Mouse (Mus musculus): ENCODE results near the gene Cltc. TPM values are rescaled to one million over a fixed set of nuclear protein-coding genes. Genes with fewer than 3 reads are reported as not detected.

Cltc gene
- total RNA-seq, 2 experiments from 2014 or later = 129 to 155 TPM

DNA sequence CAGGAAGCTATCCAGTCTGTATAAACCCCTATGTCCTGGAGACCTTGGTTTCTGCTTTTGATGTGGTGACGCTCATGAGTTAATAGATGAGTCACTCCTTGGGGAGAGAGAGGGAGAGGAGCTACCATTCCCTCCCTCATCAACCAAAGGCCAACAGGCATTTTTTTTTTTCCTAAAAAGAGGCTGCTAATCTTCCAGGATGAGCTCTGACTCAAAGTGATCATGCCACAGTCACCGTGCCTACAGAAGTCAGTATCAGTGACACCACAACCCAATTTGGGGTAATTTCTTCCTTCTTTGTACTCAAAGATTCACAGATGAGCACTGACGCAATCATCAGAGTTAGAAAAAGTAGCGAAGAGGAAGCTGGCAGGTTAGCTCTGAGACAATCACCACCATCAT, 104.8 kb downstream of the Cltc start:
- ATAC-seq (replicated peaks; ENCODE audit: poor library complexity, severe bottlenecking) = peak; percentile 87

DNA sequence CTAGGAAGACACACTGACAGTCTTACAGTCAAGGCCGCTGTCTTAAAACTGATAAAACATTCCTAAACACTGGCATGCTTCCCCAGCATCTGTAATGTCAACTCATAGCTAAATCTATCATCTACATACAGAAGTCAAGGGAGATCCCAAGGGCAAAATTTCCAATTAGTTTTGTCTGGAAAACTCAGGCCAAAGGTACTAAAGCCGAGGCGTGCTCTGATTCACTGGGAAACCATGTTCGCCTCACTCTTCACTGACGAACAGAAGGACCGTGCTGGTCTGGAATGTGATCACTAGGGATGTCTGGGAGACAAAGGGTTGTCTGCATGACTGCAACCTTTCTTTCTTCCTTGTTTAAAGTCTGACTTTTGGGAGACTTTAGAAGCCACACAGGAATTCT, 106.7 kb downstream of the Cltc start:
- ATAC-seq (replicated peaks; ENCODE audit: poor library complexity, severe bottlenecking) = no peak

DNA sequence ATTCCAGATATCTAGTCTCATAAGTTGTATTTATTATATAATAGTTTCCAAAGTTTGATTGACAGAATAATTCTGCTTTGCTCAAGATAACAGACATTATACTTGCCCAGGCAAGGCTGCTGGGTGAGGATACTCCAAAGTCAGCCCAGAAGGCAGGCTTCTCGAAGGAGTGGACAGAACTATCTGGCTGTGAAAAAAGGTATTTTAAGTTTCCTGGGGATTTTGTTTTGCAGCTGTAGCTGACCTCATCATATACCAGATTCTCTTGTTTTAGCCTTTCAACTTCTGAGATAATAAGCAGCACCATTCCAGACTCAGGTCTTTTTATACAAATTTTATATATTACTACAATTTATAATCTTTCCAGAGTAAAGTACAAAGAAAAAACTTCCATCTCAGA, 107.8 kb downstream of the Cltc start:
- no peak for ATAC-seq (replicated peaks; ENCODE audit: poor library complexity, severe bottlenecking)

DNA sequence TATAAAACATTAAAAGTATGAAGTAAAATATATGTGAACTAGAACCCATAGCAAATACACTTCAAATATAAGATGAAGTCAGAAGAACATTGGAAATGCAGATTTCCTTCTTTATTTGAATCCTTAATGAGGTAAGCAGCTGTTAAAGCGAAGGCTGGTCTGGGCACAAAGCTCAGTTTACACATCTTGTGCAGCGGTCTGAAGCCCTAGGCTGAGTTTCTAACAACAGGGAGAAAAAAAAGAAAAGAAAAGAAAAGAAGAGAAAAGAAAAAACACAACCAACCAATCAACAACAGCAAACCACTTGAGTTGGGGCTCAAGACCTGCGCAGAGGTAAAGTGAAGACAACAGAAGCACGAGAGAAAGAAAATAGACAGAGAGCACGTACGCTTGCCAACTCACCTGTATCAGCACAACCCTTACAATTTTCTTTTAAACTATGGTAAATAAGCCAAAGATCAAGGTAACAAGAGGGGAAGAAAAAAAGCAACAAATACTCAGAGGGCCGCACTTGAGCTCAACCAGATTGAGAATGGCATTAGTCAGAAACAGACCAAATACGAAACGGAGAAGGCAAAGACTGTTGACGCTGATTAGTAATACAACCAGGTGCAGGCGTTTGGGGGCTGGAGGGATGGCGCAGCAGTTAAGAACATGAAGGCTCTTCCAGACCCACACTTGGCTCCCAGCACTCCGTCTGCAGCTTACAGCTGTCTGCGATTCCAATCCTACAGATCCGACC, 109.5 kb downstream of the Cltc start:
- ATAC-seq (replicated peaks; ENCODE audit: poor library complexity, severe bottlenecking) = no peak

DNA sequence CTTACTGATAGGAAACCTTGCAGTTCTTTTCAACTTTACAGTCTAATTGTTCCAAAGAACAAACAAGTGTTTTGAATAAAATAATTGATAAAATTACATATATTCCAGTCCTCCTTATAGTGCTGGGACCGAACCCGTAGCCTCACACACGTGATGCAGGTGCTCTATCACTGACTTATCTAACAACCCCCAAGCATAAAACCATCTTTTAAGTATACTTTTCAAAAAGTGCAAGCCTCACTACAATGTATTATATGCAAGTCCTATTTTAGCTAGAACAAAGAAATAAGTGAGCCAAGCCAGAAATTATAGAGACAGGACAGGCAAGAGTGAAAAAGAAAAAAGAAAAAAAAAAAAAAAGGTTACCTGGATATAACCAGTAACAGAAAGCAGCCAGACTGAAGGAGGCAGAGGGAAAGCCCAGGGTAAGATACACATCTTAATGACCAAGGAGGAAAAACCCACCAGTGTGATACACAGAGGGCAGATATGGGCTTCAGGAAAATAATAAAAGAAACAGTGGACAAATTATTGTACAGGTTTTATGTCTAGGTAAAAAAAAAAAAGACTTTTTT, 110.4 kb downstream of the Cltc start:
- no peak for ATAC-seq (replicated peaks; ENCODE audit: poor library complexity, severe bottlenecking)

DNA sequence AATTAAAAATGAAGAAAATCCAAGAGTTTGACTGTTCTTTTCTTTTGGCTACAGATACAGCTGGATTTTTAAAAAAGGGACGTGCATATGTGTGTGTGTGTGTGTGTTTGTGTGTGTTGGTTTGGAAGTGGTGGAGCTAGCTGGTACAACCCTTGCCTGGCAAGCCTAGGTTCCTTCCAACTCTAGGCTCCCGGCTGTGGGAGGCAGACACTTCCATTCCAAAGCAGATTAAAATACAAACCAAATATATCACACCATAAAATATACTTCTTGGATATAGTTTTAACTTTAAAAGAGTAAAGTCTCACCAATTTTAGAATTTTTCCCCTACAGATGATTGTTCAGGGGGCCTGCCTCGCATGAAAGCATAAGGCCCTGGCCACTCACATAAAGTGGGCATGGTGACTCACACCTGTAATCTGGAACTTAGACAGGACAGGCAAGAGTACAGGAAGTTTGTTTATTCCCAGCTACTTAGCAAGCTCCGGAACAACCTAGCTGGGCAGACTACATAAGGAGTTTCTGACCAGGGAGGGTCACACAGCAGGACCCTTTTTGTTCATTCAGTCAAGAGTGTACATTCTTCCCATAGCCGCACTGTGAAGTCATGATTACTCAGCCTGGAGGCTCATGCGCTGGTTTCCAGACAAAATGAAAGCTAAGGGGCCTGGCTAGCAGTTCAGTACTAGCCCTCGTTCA, 111.1 kb downstream of the Cltc start:
- no peak for ATAC-seq (replicated peaks; ENCODE audit: poor library complexity, severe bottlenecking)

DNA sequence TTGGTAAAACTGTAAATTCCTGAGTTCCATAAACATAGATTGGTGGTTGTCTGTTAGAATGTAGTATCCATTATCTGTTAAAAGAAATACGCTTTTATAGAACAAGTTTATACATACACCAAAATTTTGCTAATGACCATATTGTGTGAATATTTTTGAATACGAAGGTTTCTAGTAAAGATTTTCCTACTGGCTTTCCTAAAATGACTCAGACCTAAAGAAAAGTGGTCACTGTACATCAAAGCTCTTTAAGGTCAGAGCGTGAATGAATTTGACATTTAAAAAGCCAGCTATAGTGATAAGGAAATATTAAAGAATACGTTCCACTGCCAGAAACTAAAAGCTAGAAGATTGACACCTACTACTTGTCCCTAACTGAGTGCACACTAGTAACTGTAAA, 112.8 kb downstream of the Cltc start:
- no peak for ATAC-seq (replicated peaks; ENCODE audit: poor library complexity, severe bottlenecking)

Other genes starting within 250 kb of the Cltc start
- gene Rps6kb1, start 212.8 kb downstream of the Cltc start, total RNA-seq (2014; fragmentation: Nextera tagmentation) = 29.5 and 30.5 TPM in 2 replicates
- 38.2 and 54.1 TPM in 2 replicates for gene Rps6kb1, start 212.8 kb downstream of the Cltc start, total RNA-seq (2017)
- gene Tubd1, start 212.6 kb downstream of the Cltc start, total RNA-seq (2014; fragmentation: Nextera tagmentation) = 10.9 and 12.9 TPM in 2 replicates
- 10.3 and 11.5 TPM in 2 replicates for gene Tubd1, start 212.6 kb downstream of the Cltc start, total RNA-seq (2017)
- gene Vmp1, start 73.7 kb downstream of the Cltc start, total RNA-seq (2014; fragmentation: Nextera tagmentation) = 61.1 and 83.8 TPM in 2 replicates
- gene Vmp1, start 73.7 kb downstream of the Cltc start, total RNA-seq (2017) = 79.1 and 105 TPM in 2 replicates
- 21.5 and 27.7 TPM in 2 replicates for gene Ptrh2, start 73.6 kb downstream of the Cltc start, total RNA-seq (2014; fragmentation: Nextera tagmentation)
- gene Ptrh2, start 73.6 kb downstream of the Cltc start, total RNA-seq (2017) = 20.7 and 29.3 TPM in 2 replicates
- gene Dhx40, start 50.2 kb upstream of the Cltc start, total RNA-seq (2014; fragmentation: Nextera tagmentation) = 16.3 and 19.3 TPM in 2 replicates
- gene Dhx40, start 50.2 kb upstream of the Cltc start, total RNA-seq (2017) = 31.7 and 31.9 TPM in 2 replicates
- gene Ypel2, start 236.1 kb upstream of the Cltc start, total RNA-seq (2014; fragmentation: Nextera tagmentation) = 11.6 and 18.4 TPM in 2 replicates
- gene Ypel2, start 236.1 kb upstream of the Cltc start, total RNA-seq (2017) = 6.7 and 6.9 TPM in 2 replicates